Mouse (Mus musculus): ENCODE measurements around the gene Nfu1.
"Not testable (repeated sequence)": the region's sequence is repeated elsewhere in the genome, so short reads cannot be mapped to it uniquely, and the experiment has no call there.

Nfu1 gene

DNA sequence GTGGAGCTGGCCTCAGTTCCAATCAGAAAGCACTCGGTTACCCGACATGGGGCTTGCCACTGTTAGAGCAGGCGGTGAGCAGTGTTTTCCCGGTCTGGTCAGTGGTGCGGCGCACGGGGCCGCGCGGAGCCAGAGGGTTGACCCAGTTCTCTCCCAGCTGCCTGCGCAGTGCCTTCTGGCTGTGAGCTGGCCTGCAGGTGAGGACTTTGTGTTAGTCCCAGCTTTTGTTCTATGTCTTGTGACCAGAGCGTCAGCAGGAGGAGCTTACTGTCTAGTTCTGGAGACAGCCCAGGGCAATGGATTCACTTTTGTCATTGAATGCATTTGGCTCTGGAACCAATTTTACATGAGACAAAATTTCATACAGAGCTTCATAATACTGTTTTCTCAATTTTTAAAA, 12.8 kb downstream of the Nfu1 start:
- no peak for DNase-seq (ENCODE audit: low spot score)

DNA sequence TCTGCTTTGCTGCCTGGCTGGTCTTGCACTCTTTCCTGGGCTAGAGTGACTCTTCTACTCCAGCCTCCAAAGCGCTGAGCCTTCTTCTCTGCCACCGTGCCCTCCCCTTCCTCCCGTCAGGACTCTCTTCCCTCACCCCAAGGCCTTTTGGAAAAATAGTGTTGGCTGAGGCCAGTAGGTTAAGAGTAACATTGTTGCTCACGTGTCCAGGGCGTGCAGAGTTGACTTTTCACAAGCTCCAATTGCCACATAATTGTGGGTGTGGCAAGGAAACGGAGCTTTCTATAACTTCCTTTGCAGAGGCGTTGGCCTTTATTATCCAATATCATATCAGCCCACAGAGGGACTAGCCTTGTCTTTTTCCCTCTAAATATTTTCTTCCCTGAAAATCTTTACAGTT, 17.9 kb downstream of the Nfu1 start:
- DNase-seq (ENCODE audit: low spot score): no peak

DNA sequence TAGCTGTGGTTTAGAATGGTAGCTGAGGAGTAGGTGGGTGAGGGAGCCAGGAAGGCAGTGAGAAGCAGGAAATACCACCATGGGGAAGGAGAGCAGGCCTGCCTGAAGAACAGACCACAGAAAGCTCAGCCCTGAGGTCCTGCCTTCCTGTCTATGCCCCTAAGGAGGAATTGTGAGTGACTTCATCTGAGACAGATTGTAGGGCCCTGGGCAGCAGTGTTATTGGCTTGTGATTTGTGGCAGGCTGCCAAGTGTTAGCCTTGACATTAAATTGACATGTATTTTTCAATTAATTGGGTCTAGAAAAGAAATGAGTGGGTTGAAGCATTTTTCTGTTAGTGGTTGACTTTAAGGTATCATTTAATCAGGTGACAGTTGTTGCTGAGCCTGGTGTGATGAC, 19.8 kb downstream of the Nfu1 start:
- no peak for DNase-seq (ENCODE audit: low spot score)

DNA sequence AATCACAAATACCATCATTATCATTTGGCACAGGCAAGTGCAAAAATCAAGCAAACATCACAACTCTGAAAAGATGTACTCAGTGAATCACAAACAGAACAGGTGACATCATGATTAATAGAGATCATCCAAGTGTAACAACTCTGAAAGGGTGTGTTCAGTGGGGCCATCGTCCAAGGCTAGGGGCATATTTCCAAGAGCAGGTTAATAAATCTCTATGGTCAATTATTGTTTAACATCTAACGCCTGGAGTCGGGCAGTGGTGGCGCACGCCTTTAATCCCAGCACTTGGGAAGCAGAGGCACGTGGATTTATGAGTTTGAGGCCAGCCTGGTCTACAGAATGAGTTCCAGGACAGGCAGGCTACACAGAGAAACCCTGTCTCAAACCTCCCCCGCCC, 22.3 kb downstream of the Nfu1 start:
- not testable (repeated sequence) for DNase-seq (ENCODE audit: low spot score)

DNA sequence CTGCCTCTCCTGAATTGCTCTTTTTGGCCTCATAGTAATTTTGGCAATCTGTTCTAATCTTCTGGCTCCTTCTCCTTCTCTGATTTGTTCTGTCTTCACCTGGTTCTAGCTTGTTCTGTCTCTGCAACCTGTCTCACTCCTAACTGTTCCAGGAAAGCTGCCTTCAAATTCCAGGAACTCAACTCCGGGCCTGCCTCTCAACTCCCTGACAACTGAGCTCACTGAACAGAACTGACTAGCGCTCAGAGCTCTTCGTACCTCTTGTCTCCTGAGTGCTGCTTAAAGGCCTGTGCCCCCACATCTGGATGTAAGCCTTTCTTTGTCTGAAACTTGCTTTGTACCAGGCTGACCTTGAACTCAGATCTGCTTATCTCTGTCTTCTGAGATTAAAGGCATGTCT, 23.4 kb downstream of the Nfu1 start:
- DNase-seq (ENCODE audit: low spot score): no peak

DNA sequence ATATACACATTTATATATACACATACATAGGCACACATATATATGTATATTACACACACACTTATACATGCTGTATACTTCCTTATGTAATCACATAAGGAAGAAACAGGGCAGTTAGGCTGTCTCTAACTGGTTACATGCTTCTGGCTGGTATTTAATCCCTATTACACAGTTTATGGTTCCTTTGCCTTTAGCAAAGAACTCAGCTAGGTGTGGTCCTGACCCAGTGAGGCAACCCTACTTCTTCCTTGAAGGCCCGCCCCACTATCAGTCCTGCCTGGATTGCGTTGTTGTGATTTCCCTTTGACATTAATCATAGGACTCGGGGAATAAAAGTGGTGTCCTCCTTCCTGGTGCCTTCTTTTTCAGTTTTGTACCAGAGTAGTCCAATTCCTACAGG, 25.4 kb downstream of the Nfu1 start:
- no peak for DNase-seq (ENCODE audit: low spot score)

DNA sequence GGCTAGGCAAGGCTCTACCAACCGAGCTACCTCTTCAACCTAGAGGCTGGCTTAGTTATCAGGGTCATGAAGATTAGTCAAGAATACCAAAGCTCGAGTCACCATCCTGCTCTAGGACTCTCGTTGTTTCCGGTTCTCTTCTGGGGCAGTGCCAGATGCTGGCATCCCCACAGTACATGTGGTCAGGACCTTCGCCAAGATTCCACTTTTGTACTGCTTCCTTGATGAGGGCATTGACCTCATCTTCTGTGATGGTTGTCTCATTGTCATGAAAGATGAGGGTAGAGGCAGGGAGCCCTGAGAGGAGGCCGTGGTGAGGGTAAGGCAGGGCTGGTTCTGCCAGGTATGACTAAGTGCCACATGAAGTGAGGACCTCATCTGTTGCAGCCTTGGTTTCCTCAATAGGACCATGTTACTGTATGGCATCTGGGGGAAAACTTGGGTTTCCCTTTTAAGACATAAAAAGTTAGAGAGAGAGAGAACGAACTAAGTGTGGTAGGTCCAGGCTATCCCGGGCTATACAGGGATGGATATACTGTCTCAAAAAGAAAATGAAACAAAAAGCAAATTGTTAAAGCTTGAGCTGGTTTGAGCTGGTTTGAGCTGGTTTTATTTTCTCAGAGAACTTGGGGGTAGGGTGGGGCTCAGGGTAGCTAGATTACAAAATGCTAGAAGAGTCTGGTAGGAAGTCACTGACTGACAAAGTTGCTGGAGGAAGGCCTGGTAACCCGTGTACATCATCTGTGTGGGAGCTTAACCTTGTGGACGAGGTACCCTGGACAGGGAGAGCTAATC, 29.0 kb downstream of the Nfu1 start:
- DNase-seq (ENCODE audit: low spot score): no peak

DNA sequence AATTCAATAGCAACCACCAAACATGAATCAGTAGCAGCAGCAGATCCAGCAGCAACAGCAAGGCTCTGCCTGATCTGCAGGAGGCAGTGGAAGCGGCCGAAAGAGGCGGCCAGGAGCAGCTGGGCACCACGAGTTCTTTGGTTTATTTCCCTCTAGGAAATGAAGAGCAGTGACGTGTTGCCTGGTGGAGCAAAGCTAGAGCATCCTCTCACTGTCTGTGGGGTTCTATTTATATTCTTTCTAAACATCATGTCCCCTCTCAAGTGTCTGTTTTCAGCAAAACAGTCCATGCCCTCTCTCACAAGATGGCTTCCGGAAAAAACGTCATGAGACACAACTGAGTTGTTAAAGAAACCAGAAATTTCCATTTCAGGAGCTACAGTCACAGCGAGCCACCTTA, 30.1 kb downstream of the Nfu1 start:
- DNase-seq (ENCODE audit: low spot score): no peak

DNA sequence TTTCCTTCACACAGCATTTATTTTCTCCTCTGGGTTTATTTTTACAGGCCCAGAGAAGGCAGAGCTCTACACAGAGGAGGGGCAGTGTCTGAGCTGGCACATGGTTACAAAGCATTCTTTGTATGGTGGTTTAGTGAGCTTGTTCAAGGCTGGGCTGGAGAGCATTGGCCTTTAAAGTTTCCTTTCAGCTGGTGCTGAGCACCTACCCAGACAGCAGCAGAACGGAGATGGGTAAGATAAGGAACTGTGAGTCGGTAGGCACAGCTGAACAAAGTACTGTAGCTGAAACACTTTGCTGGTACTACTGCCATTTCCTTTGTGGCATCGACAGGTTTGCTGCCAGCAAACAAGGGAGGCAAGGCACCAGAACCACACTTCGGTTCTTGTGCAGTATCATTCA, 31.9 kb downstream of the Nfu1 start:
- no peak for DNase-seq (ENCODE audit: low spot score)

DNA sequence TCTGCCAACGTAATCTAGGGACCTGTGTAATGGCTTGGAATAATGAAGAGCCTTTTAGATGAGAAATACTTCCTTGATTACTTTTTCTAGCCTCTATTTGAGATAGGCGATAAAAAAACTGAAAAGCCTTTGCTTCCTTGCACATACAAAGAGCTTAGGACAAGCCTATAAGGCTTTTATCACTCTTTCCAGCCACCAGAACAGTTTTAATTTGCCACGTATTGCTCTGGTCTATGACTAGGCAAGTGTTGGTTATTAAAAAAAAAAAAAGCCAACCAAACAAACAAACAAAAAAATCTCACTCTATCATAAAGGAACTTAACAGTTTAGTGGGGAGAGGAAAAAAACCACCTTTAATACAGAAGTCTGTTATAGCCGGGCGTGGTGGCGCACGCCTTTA, 32.4 kb downstream of the Nfu1 start:
- DNase-seq (ENCODE audit: low spot score): no peak

DNA sequence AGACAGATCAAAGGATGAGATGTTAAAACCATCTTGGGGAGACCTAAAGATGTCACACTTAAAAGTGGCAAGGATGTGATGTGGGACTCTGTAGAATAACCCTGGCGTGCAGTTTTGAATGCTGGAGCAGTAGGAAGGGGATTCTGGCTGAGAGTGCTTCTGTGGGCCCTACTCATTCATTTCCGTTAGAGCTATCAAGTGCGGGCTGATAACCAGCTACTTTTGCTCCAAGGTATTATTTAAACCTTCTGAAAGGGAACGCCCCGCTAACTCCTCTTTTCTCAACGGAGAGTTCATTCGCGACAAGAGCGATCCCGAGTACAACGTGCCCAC, 32.9 kb downstream of the Nfu1 start:
- DNase-seq (ENCODE audit: low spot score): no peak

DNA sequence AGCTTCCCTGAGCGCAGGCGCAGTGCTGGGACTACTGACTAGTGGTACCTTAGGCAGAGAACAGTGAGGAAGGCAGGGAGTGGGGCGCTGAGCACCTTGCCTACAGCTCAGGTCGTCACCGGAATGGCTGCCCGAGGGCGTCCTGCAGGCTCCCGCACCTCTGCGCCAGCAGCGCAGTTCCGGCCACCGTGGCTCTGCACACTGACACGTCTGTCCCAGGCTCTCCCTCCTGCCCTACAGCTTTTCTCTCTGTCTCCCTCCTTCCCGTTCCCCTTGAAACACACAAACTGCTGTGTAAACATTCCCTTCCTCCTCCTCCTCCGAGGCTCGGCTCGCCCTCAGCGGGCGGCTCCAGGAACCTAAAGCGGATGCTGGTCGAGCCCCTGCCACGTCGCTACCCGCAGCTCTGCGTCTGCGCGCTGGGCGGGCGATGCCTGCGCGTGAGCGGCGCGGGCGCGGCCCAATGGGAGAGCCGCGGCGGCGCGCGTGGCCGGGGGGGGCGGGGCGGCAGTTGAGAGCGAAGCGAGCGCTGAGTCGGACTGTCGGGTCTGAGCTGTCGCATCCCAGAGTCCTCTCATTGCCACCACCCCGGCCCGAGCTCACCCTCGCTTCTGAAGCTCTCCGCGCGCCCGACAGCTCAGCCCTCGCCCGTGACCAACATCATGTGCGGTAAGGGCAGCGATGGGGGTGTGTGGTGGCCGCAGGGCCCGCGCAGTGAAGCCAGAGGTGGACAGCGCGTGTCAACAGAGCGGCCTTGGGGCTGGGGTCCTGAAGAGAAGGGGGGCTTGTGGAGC, 33.5 kb downstream of the Nfu1 start, which contains the start of gene Gfpt1:
Gene Gfpt1 (plus strand): TSS at position 510 of the 794 bp plus-strand sequence.
- peak; percentile 96 for DNase-seq (ENCODE audit: low spot score)

DNA sequence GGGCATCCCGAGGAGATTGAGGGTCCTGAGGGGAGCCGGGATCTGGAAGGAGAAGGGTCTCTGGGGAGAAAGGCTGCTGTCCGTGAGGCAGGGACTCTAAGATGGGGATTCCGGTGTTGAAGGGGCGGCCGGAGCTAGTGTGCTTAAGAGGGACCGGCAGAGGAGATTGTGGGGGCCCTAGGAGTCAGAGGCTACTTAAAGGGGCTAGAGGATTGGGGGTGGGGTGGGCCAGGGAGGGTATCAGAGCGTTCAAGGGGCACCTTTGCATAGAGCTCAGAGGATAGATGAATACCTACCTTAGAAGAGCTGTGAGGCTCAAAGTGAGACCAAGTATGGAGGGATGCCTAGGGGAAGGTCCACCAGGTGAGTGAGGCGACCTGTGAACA, 34.1 kb downstream of the Nfu1 start:
- DNase-seq (ENCODE audit: low spot score): no peak

DNA sequence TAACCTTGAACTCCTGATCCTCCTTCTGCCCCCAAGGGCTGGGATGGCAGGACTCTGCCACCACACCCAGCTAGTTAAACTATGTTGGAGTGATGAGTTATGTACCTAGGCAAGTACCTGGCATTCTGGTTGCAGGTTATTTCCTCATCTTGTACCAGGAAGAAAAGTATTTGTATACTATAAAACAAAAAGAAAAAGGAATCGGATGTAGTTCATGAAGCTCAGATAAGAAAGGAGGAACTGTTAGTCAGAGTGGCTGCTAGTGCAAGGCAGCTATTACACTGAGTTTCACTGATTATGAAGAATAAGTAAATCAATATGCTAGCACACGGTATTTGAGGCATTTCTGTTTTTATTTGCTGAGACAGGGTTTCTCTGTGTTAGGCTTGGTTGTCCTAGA, 35.9 kb downstream of the Nfu1 start:
- DNase-seq (ENCODE audit: low spot score): no peak

DNA sequence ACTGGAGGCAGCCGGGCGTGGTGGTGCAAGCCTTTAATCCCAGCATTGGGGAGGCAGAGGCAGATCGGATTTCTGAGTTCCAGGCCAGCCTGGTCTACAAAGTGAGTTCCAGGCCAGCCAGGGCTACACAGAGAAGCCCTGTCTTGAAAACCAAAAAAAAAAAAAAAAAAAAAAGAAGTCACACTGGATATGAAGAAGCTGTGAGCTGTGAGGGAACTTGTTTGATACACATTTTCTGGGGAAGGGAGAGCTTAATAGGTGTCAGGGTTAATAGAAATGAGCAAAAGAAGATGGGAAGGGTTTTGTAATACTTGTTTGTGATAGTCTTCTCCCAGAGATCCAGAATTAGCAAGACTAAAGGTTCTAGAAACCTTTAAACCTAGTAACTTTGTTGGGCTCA, 36.5 kb downstream of the Nfu1 start:
- DNase-seq (ENCODE audit: low spot score): no peak

DNA sequence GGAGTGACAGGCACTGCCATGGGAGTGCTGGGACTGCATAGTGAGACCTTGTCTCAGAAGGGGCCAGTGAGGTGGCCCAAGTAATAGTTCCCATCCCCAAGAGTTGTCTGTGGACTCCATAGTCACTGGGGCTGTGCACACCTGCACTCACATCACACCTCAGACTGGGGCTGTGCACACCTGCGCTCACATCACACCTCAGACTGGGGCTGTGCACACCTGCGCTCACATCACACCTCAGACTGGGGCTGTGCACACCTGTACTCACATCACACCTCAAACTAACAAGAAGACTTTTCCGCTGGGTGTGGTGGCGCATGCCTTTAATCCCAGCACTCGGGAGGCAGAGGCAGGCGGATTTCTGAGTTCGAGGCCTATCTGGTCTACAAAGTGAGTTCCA, 39.7 kb downstream of the Nfu1 start:
- not testable (repeated sequence) for DNase-seq (ENCODE audit: low spot score)

DNA sequence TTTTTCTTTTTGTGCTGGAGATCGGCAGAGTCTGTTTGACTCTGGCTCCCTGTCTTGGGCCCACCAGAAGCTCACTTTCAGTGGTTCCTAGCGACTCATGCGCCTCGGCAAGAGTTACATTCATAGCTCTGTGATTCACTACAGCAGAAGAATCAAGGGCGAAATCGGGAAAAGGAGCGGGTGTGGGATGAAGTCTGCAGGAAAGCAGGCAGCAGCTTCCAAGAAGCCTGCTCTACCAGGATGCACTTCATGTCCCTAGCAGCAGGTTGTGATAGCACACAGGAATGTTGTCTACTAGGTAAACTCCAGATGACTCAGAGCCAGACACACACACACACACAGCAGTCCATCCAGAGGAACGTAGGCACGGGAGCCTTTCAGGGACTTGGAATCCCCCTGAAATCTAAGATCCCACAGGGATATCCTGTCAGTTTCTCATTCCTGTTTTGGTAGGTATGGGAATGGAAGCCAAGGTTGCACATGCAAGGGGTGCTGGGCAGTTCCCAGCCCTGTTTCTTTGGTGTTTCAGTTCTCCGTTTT, 42.9 kb downstream of the Nfu1 start:
- DNase-seq (ENCODE audit: low spot score): no peak

DNA sequence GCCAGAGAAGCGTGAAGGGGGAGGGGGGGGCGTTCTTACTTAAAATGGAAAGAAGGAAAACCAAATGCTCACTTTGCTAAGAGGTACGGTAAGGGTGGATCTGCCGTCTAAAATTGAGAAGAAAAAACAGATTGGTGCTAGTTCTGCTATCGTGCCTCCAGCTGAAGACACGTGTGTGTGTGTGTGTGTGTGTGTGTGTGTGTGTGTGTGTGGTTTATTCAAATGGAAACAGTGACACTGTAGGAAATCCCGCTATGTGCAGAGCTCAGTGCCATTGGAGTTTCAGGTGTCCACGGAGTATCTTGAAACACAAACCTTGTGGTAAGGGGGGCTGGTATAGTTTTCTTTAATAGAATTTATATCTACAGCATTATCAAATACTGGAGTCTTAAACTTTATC, 45.2 kb downstream of the Nfu1 start:
- no peak for DNase-seq (ENCODE audit: low spot score)

DNA sequence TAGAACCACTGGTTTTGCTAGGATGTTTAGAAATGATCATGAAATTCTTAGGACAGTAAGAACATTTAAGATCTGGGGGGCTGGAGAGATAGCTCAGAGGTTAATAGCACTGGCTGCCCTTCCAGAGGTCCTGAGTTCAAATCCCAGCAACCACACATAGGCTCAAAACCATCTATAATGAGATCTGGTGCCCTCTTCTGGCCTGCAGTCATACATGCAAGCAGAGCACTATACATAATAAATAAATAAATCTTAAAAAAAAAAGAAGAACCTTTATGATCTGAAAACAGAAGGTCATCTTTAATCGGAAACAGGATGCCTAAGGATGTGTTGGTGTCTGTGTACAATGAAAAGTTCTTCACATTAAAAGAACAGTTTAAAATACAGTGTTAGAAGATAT, 50.7 kb downstream of the Nfu1 start:
- DNase-seq (ENCODE audit: low spot score): no peak

DNA sequence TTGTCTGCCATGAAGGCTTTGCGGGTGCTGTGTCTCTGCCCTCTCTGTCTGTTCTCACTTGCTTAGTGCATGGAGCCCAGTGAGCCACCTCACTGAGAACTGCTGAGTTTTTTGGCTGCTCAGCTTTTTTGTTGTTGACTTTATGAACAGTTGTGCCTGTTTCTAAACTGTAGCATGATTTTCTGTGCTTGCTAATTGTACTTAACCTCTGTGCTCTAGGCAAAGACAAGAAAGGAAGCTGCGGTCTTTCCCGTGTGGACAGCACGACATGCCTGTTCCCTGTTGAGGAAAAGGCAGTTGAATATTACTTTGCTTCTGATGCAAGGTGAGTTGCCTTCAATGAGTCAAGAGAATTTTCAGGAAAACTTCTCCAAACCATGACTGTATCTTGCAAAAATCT, 54.5 kb downstream of the Nfu1 start:
- no peak for DNase-seq (ENCODE audit: low spot score)

DNA sequence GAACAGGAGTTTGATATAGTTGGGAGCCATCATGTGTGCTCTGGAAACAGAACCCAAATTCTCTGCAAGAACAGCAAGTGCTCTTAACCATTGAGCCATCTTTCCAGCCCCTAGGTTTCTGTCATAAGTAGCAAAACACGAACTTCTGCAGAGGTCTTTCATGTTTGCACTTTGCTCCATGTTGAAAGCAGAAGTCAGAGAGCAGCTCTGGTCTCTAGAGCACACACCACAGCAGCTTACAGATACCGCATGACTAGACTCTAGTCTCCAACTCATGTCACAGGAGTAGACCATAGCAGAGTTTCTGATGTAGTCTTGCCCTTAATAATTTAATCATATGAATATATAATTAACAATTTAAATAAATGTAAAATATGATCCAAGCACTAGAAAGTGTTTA, 59.2 kb downstream of the Nfu1 start:
- DNase-seq (ENCODE audit: low spot score): no peak

DNA sequence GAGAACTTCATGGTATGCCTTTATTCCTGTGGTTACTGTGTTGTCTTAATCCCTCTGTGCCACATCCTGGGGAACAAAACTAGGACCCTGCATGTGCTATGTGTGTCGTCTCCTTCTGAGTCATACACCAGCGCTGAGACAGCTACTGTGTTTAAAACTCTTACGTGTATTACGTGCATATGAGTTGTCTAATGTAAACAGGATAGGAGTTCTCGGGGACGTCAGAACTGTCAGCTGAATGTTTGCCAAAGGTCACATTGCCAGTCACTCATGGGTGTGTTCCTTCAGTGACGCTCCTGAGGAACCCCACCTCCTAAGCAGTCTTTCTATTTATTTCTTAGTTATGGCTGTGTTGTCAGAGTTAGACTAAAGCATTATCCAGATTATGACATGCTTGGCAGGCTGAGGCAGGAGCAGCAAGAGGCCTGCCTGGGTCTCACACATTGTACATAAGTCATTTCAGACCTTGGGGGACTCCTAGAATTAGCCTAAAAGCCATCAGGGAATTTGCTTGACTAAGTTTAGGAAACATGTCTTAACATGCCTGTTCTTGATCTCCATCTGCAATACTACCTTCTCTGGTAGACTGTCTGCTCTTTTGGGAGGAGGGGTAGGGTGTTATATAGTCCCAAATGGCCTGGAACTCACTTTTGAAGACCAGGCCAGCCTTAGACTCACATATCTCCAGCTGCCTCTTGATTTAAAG, 60.3 kb downstream of the Nfu1 start:
- DNase-seq (ENCODE audit: low spot score): no peak

DNA sequence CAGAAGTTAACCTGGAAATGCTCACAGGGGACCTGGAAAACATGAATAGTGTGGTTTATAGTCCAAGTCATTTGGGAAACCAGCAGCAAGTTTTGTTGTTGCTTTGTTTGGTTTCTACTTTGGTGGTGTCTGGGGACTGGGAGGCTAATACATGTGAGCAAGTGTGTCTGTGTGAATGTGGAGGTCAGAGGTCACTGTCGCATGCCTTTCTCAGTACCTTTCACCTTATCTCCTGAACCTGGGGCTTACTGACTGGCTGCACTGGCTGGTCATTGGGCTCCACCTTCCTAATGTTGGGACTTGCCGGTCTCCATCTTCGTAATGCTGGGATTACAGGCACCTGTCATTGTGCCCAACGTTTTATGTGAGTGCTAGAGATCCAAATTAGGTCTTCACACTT, 61.6 kb downstream of the Nfu1 start:
- DNase-seq (ENCODE audit: low spot score): no peak
